Mouse (Mus musculus) ES-CJ7 (cell line): ENCODE data around the gene Hdac9.

Experiments used
- DNase-seq: peaks from one replicate; pipeline ENCODE4 v3.0.0; 2011; ENCODE audit warnings: low read depth, low spot score

The Hdac9 gene

GRCm38 (mm10) chr12:34916995-34917394, at the start of gene Hdac9:
Gene Hdac9, minus strand, starts transcription at chr12:34917095.
- DNase-seq: no peak

- DNase-seq: no peak
Observed at GRCm38 (mm10) chr12:34949066-34949706, 32.3 kb upstream of the Hdac9 start.

GRCm38 (mm10) chr12:34937918-34938317, 21.0 kb upstream of the Hdac9 start:
- DNase-seq: peak; percentile 19

GRCm38 (mm10) chr12:34908008-34908407, 8.9 kb downstream of the Hdac9 start:
- no peak for DNase-seq

GRCm38 (mm10) chr12:34907506-34907850, 9.4 kb downstream of the Hdac9 start:
- peak; percentile 30 for DNase-seq

- DNase-seq: peak; percentile 11
Observed at GRCm38 (mm10) chr12:34906704-34907505, 10.0 kb downstream of the Hdac9 start.

- DNase-seq: peak; percentile 3
Observed at GRCm38 (mm10) chr12:34906376-34906703, 10.6 kb downstream of the Hdac9 start.

GRCm38 (mm10) chr12:34900241-34900640, 16.7 kb downstream of the Hdac9 start:
- DNase-seq: no peak

- DNase-seq: no peak
Observed at GRCm38 (mm10) chr12:34894867-34895266, 22.0 kb downstream of the Hdac9 start.

GRCm38 (mm10) chr12:34888694-34889093, 28.2 kb downstream of the Hdac9 start:
- DNase-seq: no peak

- no peak for DNase-seq
Observed at GRCm38 (mm10) chr12:34874926-34875325, 42.0 kb downstream of the Hdac9 start.

- no peak for DNase-seq
Observed at GRCm38 (mm10) chr12:34871028-34871427, 45.9 kb downstream of the Hdac9 start.

- no peak for DNase-seq
Observed at GRCm38 (mm10) chr12:34841196-34841595, 75.7 kb downstream of the Hdac9 start.

- no peak for DNase-seq
Observed at GRCm38 (mm10) chr12:34837318-34837717, 79.6 kb downstream of the Hdac9 start.

- DNase-seq: peak; percentile 2
Observed at GRCm38 (mm10) chr12:34836864-34837263, 80.0 kb downstream of the Hdac9 start.

- no peak for DNase-seq
Observed at GRCm38 (mm10) chr12:34836085-34836484, 80.8 kb downstream of the Hdac9 start.

GRCm38 (mm10) chr12:34835493-34835892, 81.4 kb downstream of the Hdac9 start:
- DNase-seq: no peak

GRCm38 (mm10) chr12:34828684-34829083, 88.2 kb downstream of the Hdac9 start:
- DNase-seq: no peak

GRCm38 (mm10) chr12:34826931-34827330, 90.0 kb downstream of the Hdac9 start:
- DNase-seq: no peak

GRCm38 (mm10) chr12:34820229-34820628, 96.7 kb downstream of the Hdac9 start:
- no peak for DNase-seq

GRCm38 (mm10) chr12:34811673-34812613, 105.0 kb downstream of the Hdac9 start:
- no peak for DNase-seq

- DNase-seq: no peak
Observed at GRCm38 (mm10) chr12:34810221-34810620, 106.7 kb downstream of the Hdac9 start.
